Mouse (Mus musculus) liver, adult 2 months (tissue): ENCODE results near the gene Gnat1.
A peak's percentile ranks its signal among the peaks of the same experiment; 100 is the strongest.

Experiments used
- CTCF ChIP-seq: fragments of 200-500 bp; IDR thresholded peaks from 2 replicates; pipeline ENCODE4 v1.5.1; 2011; ENCODE audit warnings: low read depth, low read length, control low read depth
- POLR2A ChIP-seq: fragments of 200-500 bp; IDR thresholded peaks from 2 replicates; pipeline ENCODE4 v1.6.1; 2011; ENCODE audit warnings: low read length, control low read depth; ENCODE audit not compliant: insufficient read depth; ENCODE audit errors: extremely low read depth

DNA sequence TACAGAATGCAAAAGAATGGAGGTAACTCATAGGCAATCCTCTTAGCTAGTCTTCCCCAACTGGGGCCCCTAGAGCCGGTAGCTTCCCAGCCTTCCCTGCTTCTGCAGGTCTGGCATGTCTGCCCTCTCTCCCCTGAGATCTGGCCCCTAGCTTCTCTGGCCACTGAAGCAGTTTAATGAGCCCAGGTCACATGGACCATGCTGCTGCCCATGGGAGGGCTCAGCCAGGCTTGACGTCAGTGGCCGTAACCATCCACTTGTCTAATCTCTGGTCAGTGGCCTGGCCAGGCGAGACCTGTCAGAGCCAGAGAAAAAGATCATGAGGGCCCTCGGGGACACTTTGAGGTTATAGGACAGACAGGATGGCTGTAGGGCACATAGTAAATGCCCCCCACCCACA is 9.3 kb downstream of the Gnat1 start:
- TF ChIP-seq CTCF (no peak), POLR2A (peak; percentile 85)
